Mouse (Mus musculus): ENCODE data around the gene Spaca3.

GRCm38 (mm10) chr11:80868039-80868438, 9.9 kb downstream of the Spaca3 start:
- no peak for TF ChIP-seq CTCF (IDR thresholded peaks at IDR 0.05; ENCODE audit: insufficient read depth, low read depth, low read length)
- TF ChIP-seq POLR2A (IDR thresholded peaks at IDR 0.05; ENCODE audit: insufficient read depth, low read depth, low read length), result no peak

Data from olfactory bulb, adult 2 months (tissue).